Mouse (Mus musculus) erythroblast, embryonic 14.5 days (primary cell): ENCODE measurements around the gene Nfib.

Experiments used
- GATA1 ChIP-seq: IDR thresholded peaks from 2 replicates; pipeline ENCODE4 v1.6.1; 2012; ENCODE audit warnings: low read length, inconsistent platforms, mixed read lengths
- TAL1 ChIP-seq: IDR thresholded peaks from 3 replicates; pipeline ENCODE4 v1.6.1; 2012; ENCODE audit warnings: low read length, inconsistent platforms, mixed read lengths

DNA sequence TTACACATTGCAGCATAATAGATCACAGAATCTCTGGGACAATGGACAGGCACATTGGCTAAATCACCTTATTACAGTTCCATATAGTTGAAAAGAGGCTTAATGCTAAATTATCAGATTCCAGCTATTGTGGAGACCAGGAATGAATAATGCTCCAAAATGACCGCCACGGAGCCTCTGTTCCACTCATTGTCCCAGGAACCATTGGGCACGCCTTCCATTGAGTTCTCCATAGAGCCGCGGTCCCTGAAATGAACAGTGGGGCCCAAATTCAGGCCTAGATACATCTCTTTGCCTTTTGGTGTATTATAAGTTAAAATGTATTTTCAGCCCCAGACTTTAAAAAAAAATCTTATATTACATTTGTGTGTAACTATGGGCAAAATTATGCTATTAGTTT is 120.5 kb downstream of the Nfib start:
- TF ChIP-seq GATA1, result no peak
- TF ChIP-seq TAL1, result no peak
